Mouse (Mus musculus) cerebellum, adult 2 months (tissue): Measurements from ENCODE around the gene Adcy10.

Source experiments
- CTCF ChIP-seq: fragments of 200-500 bp; IDR thresholded peaks from 2 replicates; pipeline ENCODE4 v1.5.1; 2011; ENCODE audit warnings: low read depth, mild to moderate bottlenecking, control low read depth, low read length, moderate library complexity, borderline replicate concordance; ENCODE audit not compliant: insufficient read depth
- POLR2A ChIP-seq: fragments of 200-500 bp; IDR thresholded peaks from 2 replicates; pipeline ENCODE4 v1.6.1; 2011; ENCODE audit warnings: low read length, control low read depth, borderline replicate concordance; ENCODE audit not compliant: insufficient read depth

GRCm38 (mm10) chr1:165579332-165579731 is 94.3 kb downstream of the Adcy10 start:
- TF ChIP-seq POLR2A (no peak), CTCF (peak; percentile 12; the same call in 1 of the 2 replicates)
